Mouse (Mus musculus): ENCODE data around the gene Rbpms2.

GRCm38 (mm10) chr9:65653741-65654140, 24.3 kb downstream of the Rbpms2 start:
- TF ChIP-seq EP300 (IDR thresholded peaks at IDR 0.05) (no peak), CTCF (IDR thresholded peaks at IDR 0.05) (no peak)

Measured in lung, postnatal 0 days (tissue).